Mouse (Mus musculus): ENCODE measurements at regions not wholly inside any gene's neighbourhood (a gene's known extent, or its start where the extent isn't known, plus 50 kb on each side); places are given as distances from the start of the nearest gene placed in this dataset.

DNA sequence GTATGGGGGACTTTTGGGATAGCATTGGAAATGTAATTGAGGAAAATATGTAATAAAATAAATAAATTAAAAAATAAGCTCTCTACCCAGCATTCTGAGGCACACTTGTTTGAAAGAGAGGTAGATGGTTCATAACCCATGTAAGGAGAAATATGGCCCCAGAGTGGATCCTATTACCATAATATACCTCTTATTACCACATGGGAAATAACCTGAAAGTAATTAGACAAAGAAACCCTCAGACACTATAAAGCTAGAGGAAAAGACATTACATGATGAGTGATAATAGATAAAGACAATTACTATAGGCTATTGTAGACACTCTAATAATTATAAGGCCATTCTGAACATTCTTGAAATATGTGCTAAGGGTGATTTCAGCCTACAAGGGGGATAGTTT is 2444.8 kb upstream of the Gm12353 start:
- ATAC-seq (ENCODE audit: low FRiP score, low TSS enrichment) (no peak), DNase-seq (no peak)
- Histone ChIP-seq H3K27ac (replicated peaks; ENCODE audit: low read depth, low read length) (no peak overlapping the region), H3K4me2 (ENCODE audit: low read length) (no peak overlapping the region), H3K4me3 (replicated peaks; ENCODE audit: low read depth, low read length) (no peak overlapping the region), H3K4me1 (ENCODE audit: control insufficient read depth, insufficient read depth, low read length) (no peaks in the 10 kb centered on the region), H3K27me3 (ENCODE audit: control insufficient read depth, insufficient read depth, low read length) (no peaks in the 10 kb centered on the region), H3K36me3 (ENCODE audit: control insufficient read depth, insufficient read depth, low read length) (no peaks in the 10 kb centered on the region), H3K9ac (replicated peaks; ENCODE audit: low read length) (no peak overlapping the region), H3K9me3 (ENCODE audit: control insufficient read depth, low read length) (no peaks in the 10 kb centered on the region)

DNA sequence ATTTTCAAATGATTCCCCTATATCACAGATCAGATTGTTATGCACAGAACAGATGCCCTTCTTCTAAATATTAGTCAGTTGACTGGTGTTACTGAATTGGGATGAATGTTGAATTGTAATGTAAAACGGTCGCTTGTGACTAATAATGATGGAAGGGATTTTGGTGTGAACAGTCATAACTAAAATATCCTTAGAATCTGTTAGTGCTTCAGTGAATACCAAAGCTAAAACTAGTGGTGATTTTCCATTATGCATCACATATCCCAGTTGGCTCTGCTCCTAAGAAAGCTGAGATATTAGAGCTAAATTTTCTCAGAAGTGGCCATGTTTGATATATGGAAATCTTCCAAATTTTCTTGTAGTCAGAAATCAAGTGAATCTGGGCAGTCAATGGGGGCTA is 2441.7 kb upstream of the Gm12353 start:
- no peaks in the 10 kb centered on the region for H3K36me3 ChIP-seq (ENCODE audit: control insufficient read depth, insufficient read depth, low read length)
- H3K9ac ChIP-seq (replicated peaks; ENCODE audit: low read length): no peak overlapping the region
- no peaks in the 10 kb centered on the region for H3K9me3 ChIP-seq (ENCODE audit: control insufficient read depth, low read length)
- H3K4me3 ChIP-seq (replicated peaks; ENCODE audit: low read depth, low read length): no peak overlapping the region
- DNase-seq (no peak), ATAC-seq (ENCODE audit: low FRiP score, low TSS enrichment) (no peak)
- H3K27me3 ChIP-seq (ENCODE audit: control insufficient read depth, insufficient read depth, low read length): no peaks in the 10 kb centered on the region
- 83% methylated on average over 2 of the region's 2 CpGs for WGBS
- H3K4me1 ChIP-seq (ENCODE audit: control insufficient read depth, insufficient read depth, low read length): no peaks in the 10 kb centered on the region
- H3K27ac ChIP-seq (replicated peaks; ENCODE audit: low read depth, low read length): no peak overlapping the region
- H3K4me2 ChIP-seq (ENCODE audit: low read length): no peak overlapping the region

DNA sequence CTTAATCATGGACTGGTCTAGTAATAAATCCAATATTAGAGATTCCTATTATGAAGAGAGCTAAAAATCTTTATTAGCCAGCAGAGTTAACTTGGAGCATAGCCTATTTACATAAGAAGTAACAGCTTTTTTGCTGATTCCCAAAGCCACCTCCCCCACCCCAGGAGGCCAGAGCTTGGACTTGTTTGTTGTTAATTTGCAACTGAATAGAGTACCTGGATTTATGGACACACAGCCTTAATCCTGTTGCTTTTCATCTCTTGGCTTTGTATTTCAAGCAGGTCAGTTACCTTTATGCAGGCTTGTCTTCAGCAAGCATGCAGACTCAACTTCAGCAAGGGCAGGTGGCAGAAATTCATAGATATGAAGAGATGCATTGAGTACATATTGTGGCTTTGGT is 2396.5 kb upstream of the Gm12353 start:
- no peaks in the 10 kb centered on the region for H3K9me3 ChIP-seq (ENCODE audit: control insufficient read depth, low read length)
- no peak overlapping the region for H3K4me2 ChIP-seq (ENCODE audit: low read length)
- H3K36me3 ChIP-seq (ENCODE audit: control insufficient read depth, insufficient read depth, low read length): no peaks in the 10 kb centered on the region
- no peak overlapping the region for H3K4me3 ChIP-seq (replicated peaks; ENCODE audit: low read depth, low read length)
- H3K27ac ChIP-seq (replicated peaks; ENCODE audit: low read depth, low read length): no peak overlapping the region
- ATAC-seq (ENCODE audit: low FRiP score, low TSS enrichment): no peak
- H3K27me3 ChIP-seq (ENCODE audit: control insufficient read depth, insufficient read depth, low read length): no peaks in the 10 kb centered on the region
- no peak for DNase-seq
- H3K9ac ChIP-seq (replicated peaks; ENCODE audit: low read length): no peak overlapping the region
- H3K4me1 ChIP-seq (ENCODE audit: control insufficient read depth, insufficient read depth, low read length): no peaks in the 10 kb centered on the region

DNA sequence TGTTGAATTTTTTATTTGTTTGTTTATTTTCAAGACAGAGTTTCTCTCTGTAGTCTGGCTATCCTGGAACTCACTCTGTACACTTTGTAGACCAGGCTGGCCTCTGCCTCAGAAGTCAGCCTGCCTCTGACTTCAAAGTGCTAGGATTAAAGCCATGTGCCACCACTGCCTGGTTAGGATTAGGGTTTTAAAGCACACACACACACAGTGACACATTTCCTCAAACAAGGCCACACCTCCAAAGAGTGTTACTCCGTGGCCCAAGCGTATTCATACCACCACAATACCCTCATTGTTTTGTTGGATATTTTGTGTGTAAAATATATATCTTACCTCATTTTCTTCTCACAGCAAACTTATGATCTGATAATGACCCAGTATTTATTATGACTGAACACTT is 2365.4 kb upstream of the Gm12353 start:
- Histone ChIP-seq H3K36me3 (ENCODE audit: control insufficient read depth, insufficient read depth, low read length) (no peaks in the 10 kb centered on the region), H3K27me3 (ENCODE audit: control insufficient read depth, insufficient read depth, low read length) (no peaks in the 10 kb centered on the region), H3K4me1 (ENCODE audit: control insufficient read depth, insufficient read depth, low read length) (no peaks in the 10 kb centered on the region), H3K9ac (replicated peaks; ENCODE audit: low read length) (no peak overlapping the region), H3K4me3 (replicated peaks; ENCODE audit: low read depth, low read length) (no peak overlapping the region), H3K27ac (replicated peaks; ENCODE audit: low read depth, low read length) (no peak overlapping the region), H3K9me3 (ENCODE audit: control insufficient read depth, low read length) (no peaks in the 10 kb centered on the region), H3K4me2 (ENCODE audit: low read length) (no peak overlapping the region)
- WGBS: 80% methylated on average over 2 of the region's 2 CpGs
- ATAC-seq (ENCODE audit: low FRiP score, low TSS enrichment) (no peak), DNase-seq (no peak)

DNA sequence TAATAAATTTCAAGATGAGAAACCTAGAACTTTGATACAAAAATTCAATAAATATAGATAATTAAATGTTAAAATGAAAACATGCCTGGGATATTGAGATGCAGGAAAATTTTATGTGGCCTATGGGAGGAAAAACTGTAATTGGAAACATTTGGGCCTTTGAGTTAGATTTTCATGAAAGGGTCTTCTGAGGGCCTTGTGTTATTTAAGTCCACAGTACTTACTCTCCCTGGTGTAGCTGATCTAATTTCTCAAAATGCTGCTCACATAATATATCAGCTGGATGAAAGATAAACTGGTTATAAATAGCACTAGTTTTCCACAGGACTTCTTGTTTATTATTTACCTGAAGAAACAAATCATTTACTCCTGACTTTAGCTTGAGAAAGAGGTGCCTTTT is 2364.9 kb upstream of the Gm12353 start:
- no peaks in the 10 kb centered on the region for H3K4me1 ChIP-seq (ENCODE audit: control insufficient read depth, insufficient read depth, low read length)
- ATAC-seq (ENCODE audit: low FRiP score, low TSS enrichment): no peak
- H3K27me3 ChIP-seq (ENCODE audit: control insufficient read depth, insufficient read depth, low read length): no peaks in the 10 kb centered on the region
- DNase-seq: no peak
- H3K4me2 ChIP-seq (ENCODE audit: low read length): no peak overlapping the region
- no peak overlapping the region for H3K9ac ChIP-seq (replicated peaks; ENCODE audit: low read length)
- no peaks in the 10 kb centered on the region for H3K9me3 ChIP-seq (ENCODE audit: control insufficient read depth, low read length)
- H3K4me3 ChIP-seq (replicated peaks; ENCODE audit: low read depth, low read length): no peak overlapping the region
- no peak overlapping the region for H3K27ac ChIP-seq (replicated peaks; ENCODE audit: low read depth, low read length)
- no peaks in the 10 kb centered on the region for H3K36me3 ChIP-seq (ENCODE audit: control insufficient read depth, insufficient read depth, low read length)

DNA sequence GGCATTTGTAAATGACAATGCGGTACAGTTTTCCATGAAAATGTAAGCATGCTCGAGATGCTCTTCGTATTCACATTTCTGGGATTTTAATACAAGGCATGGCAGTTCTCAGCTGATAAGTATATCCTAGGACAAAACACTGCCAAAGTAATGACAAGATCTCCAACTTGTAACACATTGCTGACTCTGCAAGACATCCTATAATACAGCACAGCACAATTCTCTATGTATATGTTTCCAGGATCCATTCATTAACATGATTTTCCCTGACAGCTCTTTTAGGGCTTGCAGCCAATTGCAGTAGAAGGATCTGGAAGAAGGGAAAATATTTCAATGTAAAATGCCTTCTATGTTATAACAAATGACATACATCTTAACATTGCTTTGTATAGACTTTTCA is 2346.1 kb upstream of the Gm12353 start:
- H3K36me3 ChIP-seq (ENCODE audit: control insufficient read depth, insufficient read depth, low read length): no peaks in the 10 kb centered on the region
- no peaks in the 10 kb centered on the region for H3K4me1 ChIP-seq (ENCODE audit: control insufficient read depth, insufficient read depth, low read length)
- no peak for DNase-seq
- H3K9me3 ChIP-seq (ENCODE audit: control insufficient read depth, low read length): no peaks in the 10 kb centered on the region
- H3K27ac ChIP-seq (replicated peaks; ENCODE audit: low read depth, low read length): no peak overlapping the region
- no peak for ATAC-seq (ENCODE audit: low FRiP score, low TSS enrichment)
- WGBS: 91% methylated on average over 3 of the region's 3 CpGs
- H3K27me3 ChIP-seq (ENCODE audit: control insufficient read depth, insufficient read depth, low read length): no peaks in the 10 kb centered on the region
- H3K4me3 ChIP-seq (replicated peaks; ENCODE audit: low read depth, low read length): no peak overlapping the region
- H3K9ac ChIP-seq (replicated peaks; ENCODE audit: low read length): no peak overlapping the region
- H3K4me2 ChIP-seq (ENCODE audit: low read length): no peak overlapping the region

DNA sequence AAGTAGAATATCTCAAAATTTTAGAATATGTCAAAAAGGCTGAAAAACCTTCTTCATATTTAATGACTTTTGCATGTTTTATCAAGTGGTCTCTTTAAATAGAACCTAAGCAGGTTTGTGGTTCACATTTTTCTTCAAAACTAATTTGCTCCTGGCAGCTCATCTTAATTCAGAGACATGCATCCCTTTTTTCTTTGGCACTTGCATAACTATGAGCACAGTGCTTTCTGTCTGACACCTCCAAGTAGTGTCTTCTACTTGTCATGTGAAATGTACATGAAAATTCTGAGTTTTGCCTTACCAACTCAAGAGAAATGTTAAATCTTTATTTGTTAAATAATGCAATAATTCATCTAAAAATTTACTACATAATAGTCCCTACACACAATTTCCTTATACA is 2343.5 kb upstream of the Gm12353 start:
- Histone ChIP-seq H3K9me3 (ENCODE audit: control insufficient read depth, low read length) (no peaks in the 10 kb centered on the region), H3K36me3 (ENCODE audit: control insufficient read depth, insufficient read depth, low read length) (no peaks in the 10 kb centered on the region), H3K4me2 (ENCODE audit: low read length) (no peak overlapping the region), H3K27me3 (ENCODE audit: control insufficient read depth, insufficient read depth, low read length) (no peaks in the 10 kb centered on the region), H3K27ac (replicated peaks; ENCODE audit: low read depth, low read length) (no peak overlapping the region), H3K9ac (replicated peaks; ENCODE audit: low read length) (no peak overlapping the region), H3K4me1 (ENCODE audit: control insufficient read depth, insufficient read depth, low read length) (no peaks in the 10 kb centered on the region), H3K4me3 (replicated peaks; ENCODE audit: low read depth, low read length) (no peak overlapping the region)
- DNase-seq (peak; percentile 4), ATAC-seq (ENCODE audit: low FRiP score, low TSS enrichment) (no peak)

DNA sequence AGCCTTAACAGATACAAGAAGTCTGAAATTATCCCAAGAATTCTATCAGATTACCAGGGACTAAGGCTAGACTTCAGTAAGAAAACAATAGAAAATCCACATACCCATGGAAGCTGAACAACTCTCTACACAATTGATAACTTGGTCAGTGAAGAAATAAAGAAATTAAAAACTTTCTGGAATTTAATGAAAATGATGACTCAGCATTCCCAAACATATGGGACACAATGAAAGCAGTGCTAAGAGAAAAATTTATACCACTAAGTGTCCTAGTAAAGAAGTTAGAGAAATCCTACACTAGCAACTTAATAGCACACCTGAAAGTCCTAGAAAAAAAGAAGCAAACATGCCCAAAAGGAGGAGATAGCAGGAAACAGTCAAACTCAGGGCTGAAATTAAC is 2306.1 kb upstream of the Gm12353 start:
- H3K27ac ChIP-seq (replicated peaks; ENCODE audit: low read depth, low read length): no peak overlapping the region
- ATAC-seq (ENCODE audit: low FRiP score, low TSS enrichment) (no peak), DNase-seq (no peak)
- no peak overlapping the region for H3K4me3 ChIP-seq (replicated peaks; ENCODE audit: low read depth, low read length)
- H3K27me3 ChIP-seq (ENCODE audit: control insufficient read depth, insufficient read depth, low read length): no peaks in the 10 kb centered on the region
- no peaks in the 10 kb centered on the region for H3K36me3 ChIP-seq (ENCODE audit: control insufficient read depth, insufficient read depth, low read length)
- H3K4me2 ChIP-seq (ENCODE audit: low read length): no peak overlapping the region
- H3K9me3 ChIP-seq (ENCODE audit: control insufficient read depth, low read length): no peaks in the 10 kb centered on the region
- H3K4me1 ChIP-seq (ENCODE audit: control insufficient read depth, insufficient read depth, low read length): no peaks in the 10 kb centered on the region
- H3K9ac ChIP-seq (replicated peaks; ENCODE audit: low read length): no peak overlapping the region

DNA sequence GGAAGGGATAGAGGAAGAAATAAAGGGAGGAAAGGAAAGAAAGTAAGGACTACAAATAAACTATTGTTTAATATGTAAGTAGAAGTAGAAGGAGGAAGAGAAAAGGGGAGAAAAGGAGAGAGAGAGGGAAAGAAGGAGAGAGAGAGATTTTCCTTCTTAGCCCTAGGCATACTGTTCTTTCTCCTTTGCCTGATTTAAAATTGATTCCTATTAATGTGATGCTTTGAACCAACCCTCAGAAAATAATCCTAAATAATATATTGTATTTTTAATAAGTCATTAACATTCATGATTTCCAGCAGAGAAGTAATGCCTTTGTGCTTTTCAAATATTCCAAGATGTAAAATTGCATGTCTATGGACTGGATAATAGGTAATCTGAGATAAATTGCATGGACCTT is 2286.2 kb upstream of the Gm12353 start:
- Histone ChIP-seq H3K27me3 (ENCODE audit: control insufficient read depth, insufficient read depth, low read length) (no peaks in the 10 kb centered on the region), H3K9me3 (ENCODE audit: control insufficient read depth, low read length) (no peaks in the 10 kb centered on the region), H3K27ac (replicated peaks; ENCODE audit: low read depth, low read length) (no peak overlapping the region), H3K9ac (replicated peaks; ENCODE audit: low read length) (no peak overlapping the region), H3K36me3 (ENCODE audit: control insufficient read depth, insufficient read depth, low read length) (no peaks in the 10 kb centered on the region), H3K4me2 (ENCODE audit: low read length) (no peak overlapping the region), H3K4me1 (ENCODE audit: control insufficient read depth, insufficient read depth, low read length) (no peaks in the 10 kb centered on the region), H3K4me3 (replicated peaks; ENCODE audit: low read depth, low read length) (no peak overlapping the region)
- ATAC-seq (ENCODE audit: low FRiP score, low TSS enrichment) (no peak), DNase-seq (peak; percentile 13)

DNA sequence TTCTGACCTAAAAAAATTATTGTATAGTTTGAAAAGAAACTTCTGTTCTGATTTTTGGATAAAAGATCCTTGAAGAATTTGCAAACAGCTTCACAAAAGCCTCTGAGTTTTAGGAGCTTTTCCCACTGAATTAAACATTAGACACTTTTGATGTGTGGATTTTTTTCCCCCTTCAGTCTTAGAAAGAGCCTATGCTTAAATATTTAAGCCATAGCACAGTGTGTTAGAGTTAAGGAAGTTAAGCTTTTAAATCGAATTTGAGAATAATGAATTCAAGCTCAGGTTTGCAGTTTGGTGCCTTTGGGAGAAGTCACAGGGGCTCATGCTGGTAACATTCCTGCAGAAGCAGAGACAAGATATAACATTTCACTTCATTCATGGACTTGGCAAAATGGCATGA is 2257.2 kb upstream of the Gm12353 start:
- 37% methylated on average over 1 of the region's 1 CpGs for WGBS
- ATAC-seq (ENCODE audit: low FRiP score, low TSS enrichment): no peak
- Histone ChIP-seq H3K9me3 (ENCODE audit: control insufficient read depth, low read length) (no peaks in the 10 kb centered on the region), H3K4me3 (replicated peaks; ENCODE audit: low read depth, low read length) (no peak overlapping the region), H3K4me2 (ENCODE audit: low read length) (no peak overlapping the region), H3K36me3 (ENCODE audit: control insufficient read depth, insufficient read depth, low read length) (no peaks in the 10 kb centered on the region), H3K27ac (replicated peaks; ENCODE audit: low read depth, low read length) (no peak overlapping the region), H3K4me1 (ENCODE audit: control insufficient read depth, insufficient read depth, low read length) (no peaks in the 10 kb centered on the region), H3K27me3 (ENCODE audit: control insufficient read depth, insufficient read depth, low read length) (no peaks in the 10 kb centered on the region), H3K9ac (replicated peaks; ENCODE audit: low read length) (no peak overlapping the region)
- DNase-seq: no peak
